Mouse (Mus musculus): Measurements from ENCODE around the gene Mmp2.

DNA sequence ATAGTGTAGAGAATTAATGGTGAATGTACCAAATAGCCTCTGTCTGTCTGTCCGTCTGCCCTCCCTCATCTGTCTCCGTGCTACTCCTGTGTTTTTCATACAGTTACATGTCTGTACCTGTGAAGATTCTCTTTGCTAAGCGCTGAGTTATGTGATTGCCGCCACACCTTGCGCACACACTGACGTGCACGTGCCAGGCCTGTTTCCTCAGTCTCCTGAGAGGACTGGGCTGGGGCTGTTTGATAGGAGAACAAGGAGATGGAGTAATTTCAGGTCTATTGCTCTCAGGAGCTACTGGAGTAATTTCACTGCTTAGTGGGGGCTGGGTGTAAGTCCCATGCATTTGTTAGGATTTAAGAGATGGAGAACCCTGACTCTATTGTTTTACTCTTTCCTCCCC is 68.0 kb downstream of the Mmp2 start:
- no peak for TF ChIP-seq CTCF (IDR thresholded peaks at IDR 0.05; ENCODE audit: borderline replicate concordance, insufficient read depth, low read length)
- TF ChIP-seq POLR2A (IDR thresholded peaks at IDR 0.05; ENCODE audit: low read depth, low read length), result no peak
